Mouse (Mus musculus) NIH3T3 (cell line): ENCODE data around the gene C530008M17Rik.

Experiments used
- DNase-seq: peaks from one replicate; pipeline ENCODE4 v3.0.0-alpha.2; 2012; ENCODE audit warnings: low read depth

The C530008M17Rik gene

DNA sequence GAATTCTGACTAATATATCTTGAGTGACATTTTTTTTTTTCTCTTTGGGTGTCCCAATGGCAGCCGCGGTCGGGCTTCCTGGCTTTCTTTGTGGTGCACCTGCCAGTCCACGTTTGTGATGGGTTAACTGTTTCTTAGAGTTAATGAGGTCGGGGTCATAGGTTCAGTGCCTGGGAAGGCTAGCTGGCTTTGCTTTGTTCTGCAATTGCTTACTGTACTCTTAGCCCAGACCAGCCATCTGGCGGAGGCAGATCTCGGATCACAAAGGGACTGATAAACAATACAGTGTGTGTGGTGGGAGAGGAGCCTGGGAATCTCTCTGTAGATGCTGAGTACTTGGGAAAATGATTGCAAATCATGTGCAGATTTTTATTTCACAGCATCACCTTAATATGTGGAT is 9.1 kb downstream of the C530008M17Rik start:
- DNase-seq, result no peak

DNA sequence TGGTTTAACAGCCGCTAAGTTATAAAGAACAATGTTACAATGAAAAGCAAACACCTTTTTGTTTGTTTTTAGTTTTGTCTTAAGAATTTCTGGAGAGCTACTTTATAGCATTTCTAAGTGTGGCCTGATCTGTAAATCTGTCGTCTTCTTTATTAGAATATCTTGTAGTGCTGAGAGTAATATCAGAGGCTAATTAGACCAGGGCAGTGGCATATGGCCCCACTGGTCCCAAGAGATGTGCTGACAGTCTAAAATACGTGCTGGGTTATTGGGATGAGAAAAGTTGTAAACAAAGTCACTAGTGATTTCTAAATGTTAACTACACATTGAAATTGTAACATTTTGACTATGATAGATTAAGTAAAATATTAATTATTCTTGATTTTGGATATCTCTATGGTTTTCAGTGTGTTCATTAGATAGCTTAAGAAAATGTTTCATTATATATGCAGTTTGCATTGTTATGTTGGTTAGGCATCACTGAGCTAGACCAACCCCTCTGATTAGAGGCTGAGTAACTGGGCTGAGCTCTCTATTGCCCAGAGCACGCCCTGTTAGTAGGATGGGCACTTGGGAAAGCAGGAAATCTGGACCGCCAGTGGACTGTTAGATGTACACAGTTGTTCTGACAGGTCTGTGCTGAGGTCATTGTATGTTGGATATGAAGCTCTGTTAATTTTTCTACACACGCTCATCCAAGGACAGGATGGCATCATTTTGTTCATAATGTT is 9.9 kb downstream of the C530008M17Rik start:
- DNase-seq, result no peak

DNA sequence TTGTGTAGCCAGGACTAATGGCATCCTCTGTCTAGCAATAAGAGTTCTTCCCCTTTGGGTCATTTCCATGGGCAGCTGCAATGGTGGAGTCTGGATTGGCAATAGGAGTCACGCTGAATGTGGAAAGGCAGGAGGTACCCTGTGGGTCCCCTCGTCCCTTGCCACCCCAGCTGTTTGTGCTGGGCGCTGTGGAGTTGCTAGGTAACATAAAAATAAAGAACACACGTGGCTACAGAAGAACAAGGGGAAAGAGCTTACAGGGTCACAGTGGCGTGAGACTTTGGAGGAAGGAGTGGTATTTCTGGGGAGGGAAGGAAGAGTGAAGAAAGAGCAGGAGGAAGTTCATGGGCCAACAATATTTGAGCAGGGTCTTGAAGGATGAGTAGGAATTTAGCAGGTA is 11.8 kb downstream of the C530008M17Rik start:
- DNase-seq, result no peak

DNA sequence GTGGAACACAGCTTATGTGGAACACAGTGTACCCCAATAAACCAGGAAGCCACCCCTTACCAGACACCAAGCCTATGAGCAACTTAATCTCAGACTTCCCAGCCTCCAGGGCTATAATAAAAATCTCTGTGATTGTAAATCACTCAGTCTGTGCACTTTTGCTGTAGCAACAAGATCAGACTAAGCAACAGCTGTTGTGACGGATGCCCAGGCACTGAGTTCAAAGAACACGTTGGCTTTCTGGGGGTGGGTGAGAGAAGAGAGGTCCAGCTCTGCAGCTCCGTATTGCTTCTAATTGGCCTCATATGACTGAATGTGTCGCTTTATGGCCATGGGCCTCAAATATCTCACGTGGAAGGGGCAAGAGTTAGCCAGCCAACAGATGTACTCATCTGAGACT is 12.2 kb downstream of the C530008M17Rik start:
- no peak for DNase-seq

DNA sequence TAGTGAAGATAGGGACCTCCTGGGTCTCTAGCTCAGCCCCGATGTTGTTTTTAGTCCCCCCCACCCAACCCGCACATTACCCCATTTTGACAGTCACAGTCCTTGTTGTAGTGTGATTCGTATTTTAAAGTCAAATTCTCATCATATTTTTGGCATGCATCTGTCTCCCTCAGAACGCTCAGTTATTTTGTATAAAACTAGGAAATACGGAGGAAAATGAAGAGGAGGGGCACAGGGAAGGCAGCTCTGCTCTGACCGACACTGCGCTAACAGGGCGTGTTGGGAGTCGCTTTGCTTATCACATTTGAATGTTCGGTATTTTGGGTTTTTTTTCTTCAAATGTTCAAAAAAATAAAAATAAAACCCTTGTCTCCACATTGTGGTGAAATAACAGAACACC is 13.9 kb downstream of the C530008M17Rik start:
- no peak for DNase-seq

DNA sequence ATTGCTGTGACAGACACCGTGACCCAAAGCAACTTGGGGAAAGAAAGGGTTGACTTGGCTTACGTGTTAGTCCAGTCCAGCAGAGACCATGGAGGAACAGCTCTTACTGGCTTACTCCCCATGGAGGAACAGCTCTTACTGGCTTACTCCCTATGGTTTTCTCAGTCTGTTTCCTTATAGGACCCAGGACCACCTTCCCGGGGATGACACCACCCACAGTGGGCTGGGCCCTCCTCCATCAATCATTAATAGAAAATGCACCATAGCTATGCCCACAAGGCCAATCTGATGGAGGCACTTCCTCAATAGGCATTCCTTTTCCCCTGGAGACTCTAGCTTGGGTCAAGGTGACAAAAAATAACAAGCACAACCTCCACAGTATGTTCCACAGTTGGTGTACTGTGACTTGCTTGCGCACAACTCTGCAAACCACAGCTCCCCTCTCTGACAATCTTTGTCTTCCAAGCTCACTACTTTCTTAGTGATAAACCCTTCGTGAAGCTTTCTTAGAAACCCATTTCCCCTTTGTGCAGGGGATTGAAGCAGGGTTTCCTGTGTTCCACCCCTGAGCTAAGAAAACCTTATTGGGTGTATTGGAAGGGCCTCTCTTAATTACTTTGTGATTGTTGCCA is 17.8 kb downstream of the C530008M17Rik start:
- no peak for DNase-seq

DNA sequence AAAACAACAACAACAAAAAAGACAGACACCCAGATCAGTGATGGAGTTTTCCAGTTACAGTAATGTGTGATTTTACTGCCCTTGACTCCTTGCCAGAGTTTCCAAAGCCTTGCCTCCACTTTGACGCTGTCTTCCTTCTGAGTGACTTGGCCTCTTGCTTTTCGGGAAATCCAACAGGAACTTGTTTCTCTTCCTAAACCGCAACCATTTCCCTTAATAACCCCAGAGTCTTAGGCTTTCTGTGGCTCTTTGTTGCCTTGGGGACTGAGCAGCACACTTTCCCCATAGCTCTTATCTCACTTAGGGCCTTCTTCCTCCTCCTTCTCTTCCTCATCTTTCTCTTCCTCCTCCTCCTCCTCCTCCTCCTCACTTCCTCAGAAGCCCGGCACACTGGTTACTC is 19.1 kb downstream of the C530008M17Rik start:
- no peak for DNase-seq

DNA sequence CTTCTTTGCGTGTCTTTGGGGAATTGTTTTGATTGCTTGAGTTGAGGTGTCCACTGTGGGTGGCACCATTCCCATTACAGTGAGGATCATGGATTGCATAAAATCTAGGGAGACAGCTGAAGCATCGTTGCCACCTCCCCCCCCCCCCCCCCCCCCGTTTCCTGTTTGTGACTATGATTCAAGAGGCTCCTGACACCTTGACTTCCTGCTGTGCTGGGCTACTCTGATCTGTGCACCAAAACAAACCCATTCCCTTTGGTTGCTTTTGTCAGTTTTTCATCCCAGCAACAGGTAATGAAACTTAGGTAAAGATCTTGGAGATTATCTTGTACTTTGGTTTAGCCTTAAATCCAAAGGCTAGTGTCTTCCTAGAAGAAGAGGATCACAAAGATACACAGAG is 24.6 kb downstream of the C530008M17Rik start:
- no peak for DNase-seq

DNA sequence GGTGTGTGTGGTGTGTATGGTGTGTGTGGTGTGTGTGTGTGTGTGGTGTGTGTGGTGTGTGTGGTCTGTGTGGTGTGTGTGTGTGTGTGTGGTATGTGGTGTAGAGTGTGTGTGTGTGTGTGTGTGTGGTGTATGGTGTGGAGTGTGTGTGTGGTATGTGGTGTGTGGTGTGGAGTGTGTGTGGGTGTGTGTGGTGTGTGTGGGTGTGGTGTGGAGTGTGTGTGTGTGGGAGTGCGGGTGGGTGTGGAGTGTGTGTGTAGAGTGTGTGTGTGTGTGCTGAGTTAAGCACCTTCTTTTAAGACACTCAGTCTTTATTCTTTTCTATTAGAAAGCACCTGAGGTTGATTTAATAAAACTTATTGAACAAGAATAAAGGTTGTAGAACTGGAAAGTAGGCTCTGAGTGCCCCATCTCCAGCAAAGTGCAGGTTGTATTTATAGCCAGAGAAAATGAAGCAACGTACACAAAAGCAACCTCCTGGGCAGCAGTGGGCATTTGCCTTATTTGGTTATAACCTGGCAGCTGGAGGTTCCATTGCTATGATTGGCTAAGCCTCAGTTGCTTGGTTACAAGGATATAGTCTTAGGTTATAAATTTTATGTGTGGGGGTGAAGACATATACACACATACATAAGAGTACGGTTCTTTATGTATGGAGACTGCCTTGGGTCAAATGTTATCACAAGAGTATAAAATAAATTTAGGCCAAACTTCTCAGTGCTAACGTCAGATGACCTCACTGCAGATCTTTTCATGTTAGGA is 25.8 kb downstream of the C530008M17Rik start:
- DNase-seq, result no peak

DNA sequence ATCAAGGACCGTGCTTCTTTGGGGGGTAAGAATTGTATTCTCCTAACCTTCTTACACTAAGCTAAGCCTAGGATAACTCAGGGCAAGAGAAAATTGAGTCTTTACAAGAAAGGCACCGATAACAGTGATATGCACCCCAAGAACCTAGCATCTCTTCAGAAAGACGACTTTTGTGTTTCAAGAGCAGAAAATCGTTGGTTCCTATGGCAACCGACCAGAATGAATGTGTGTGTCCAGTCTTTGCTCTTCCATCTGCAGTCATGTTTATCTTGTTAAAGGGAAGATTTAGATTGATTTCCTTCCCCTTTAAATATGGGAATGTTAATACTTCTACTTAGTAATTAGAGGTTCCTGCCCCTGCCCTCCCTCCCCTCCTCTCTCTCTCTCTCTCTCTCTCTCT is 27.1 kb downstream of the C530008M17Rik start:
- DNase-seq, result no peak

DNA sequence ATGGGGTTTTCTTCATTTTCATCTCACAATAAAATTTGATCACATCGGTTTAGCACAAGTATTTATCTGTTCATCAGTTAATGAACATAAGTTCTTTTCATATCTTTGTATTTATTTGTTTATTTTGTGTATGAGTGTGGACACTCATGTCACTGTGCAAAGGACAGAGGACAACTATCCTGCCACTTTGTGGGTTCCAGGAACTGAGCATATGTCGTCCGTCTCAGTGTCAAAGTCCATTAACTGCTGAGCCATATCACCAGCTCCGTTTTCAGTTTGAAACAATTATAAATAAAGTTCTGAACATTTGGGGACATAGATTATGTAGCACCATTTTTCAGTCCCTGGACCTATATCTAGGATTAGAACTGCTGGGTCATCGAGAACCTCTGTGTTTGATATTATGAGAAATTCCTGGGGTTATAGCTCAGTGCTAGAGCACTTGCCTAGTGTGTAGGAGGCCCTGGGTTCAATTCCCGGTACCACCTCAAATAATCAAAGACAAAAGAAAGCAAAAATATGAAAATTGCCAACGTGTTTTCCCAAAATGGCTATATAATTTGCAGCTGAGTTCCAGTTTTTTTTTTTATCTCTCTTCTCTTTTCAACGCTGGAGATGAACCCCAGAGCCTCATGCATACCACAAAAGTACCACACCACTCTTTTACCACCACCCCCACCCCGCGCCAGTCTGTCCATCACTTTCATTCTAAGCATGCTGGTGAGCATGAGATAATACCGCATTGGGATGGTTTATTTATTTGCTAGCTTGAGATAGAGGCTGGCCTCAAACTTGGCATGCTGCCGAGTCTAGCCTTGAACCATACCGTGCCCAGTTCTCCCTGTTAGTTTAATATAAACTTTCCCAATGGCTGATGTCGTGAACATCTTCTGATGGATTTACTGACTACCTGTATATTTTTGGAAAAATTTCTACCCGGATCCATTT is 28.6 kb downstream of the C530008M17Rik start:
- no peak for DNase-seq

DNA sequence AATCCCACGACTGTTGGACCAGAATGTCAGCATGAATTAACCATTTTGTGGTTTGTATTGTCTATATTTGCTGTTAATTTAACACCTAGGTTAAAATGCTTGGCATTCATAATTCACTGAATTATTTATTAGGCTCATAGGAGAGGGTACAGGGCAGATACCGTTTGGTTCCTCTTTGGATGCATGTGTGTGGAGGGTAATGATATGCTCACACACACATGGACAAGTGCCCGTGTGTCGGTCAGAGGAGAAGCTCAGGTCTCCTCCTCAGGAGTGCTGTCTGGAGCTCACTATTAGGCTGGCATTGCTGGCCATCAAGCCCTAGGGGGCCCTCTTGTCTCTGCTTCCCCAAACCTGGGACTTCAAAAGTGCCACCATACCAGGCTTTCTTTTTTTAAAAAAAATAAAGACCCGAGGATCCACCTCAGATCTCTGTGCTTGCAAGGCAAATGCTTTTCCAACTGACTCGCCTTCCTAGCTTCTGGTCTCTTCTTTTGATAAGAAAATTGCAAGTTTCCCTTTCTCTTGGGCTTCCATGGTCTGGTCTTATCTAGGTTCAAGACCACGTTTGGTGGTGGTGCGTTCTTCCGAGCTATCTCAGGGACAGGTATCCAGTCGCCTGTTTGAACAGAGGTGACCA is 31.8 kb downstream of the C530008M17Rik start:
- DNase-seq, result no peak

DNA sequence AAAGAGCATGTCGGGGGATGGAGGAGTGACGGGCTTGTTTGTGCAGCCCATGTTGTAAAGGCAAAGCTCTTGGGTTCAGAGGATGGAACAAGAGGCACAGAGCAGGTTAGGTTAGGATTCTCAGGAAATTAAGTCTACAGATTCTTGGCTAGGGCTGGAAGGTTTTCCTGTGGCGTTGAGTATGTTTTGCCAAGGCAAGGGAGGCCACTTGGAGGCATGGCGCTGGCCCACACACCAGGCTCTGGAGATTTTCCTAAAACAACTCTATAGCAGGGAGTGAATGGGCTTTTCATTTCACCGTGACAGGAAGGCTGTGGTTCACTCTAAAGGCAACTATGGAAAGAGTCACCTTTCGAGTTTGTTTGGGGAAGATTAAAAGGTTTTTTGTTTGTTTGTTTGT is 32.3 kb downstream of the C530008M17Rik start:
- DNase-seq, result no peak

DNA sequence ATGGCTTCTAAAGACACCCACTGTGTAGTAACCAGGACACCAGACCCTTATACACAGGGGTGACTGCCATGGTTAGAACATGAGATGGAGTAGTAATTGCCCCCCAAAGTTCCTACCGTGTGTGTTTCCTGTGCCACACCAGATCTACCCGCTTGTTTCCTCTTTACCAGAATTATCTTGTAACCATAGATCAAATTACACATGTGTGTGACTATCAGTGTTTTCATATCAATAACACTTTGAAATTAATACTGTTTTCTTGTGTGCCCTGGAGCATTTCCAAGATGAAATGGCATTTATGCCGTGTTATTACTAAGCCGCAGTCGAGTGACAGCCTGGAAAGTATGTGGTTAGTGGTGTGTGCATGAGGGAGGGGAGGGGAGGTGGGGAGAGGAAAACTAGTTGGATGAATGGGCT is 33.9 kb downstream of the C530008M17Rik start:
- DNase-seq, result no peak

DNA sequence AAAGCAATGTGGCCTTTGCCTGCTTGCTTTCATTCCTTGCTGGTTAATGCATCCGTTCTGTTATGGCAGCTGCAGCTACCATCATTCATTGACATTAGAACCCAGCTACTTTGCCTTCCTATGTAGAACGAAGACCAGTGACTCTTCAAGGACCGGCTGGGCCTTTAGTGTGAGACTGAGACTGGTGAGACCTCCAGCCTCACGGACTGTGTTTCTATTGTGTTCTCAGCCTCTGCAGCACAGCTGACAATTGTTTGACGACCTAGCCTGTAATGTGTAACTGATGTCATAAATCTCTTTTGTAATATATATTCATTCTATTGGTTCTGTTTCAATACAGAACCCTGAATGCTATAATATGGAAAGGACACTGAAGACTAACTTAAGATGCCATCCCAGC is 34.9 kb downstream of the C530008M17Rik start:
- DNase-seq, result no peak

DNA sequence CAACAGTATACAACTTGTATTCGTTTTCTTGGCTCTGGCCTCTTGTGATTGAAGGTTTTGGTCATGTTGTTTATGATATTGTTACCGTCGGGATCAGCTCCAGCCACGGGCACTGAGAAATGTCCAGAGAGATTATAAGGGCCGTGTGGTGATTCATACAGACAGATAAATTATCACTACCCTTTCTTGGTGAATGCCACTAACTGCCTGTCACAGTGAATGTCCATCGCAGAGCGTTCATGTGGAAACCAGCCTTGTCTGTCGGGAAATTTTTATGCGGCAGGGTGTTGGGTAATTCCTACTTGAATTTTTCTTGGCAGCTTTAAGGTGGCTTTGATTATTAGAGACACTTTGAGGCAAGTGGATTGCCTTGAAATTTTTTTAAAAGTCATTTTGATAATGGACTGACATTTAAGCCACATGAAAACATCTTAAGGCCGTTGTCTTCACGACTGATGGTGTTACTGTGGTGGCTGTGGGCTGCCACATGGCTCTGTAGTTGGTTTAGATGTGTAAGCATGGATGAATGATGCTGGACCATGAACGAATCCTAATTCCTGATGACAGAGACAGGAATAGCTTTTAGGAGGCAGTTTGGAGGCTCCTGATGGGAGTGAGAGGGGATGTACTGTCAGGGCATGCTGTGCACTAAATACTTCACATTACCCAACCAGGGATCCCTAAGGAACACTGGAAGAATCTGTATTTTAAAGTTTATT is 35.6 kb downstream of the C530008M17Rik start:
- no peak for DNase-seq

DNA sequence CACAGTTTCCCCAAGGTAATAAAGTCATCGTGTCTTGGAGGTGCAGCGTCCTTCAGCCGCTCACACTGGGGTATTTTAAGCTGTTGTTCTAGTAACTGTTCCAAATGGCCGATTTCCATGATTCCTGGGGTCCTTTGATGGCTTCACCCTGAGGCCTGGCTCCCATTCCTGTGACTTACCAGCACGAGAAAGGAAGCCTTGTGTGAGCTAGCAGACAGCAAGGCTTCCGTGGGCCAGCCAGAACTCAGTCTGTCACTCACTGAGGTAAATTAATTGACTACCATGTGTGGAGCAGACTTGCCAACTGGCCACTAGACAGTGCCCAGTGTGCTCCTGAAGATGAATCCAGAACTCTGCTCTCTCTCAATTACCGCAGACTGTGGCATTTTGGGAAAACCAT is 41.2 kb downstream of the C530008M17Rik start:
- no peak for DNase-seq

DNA sequence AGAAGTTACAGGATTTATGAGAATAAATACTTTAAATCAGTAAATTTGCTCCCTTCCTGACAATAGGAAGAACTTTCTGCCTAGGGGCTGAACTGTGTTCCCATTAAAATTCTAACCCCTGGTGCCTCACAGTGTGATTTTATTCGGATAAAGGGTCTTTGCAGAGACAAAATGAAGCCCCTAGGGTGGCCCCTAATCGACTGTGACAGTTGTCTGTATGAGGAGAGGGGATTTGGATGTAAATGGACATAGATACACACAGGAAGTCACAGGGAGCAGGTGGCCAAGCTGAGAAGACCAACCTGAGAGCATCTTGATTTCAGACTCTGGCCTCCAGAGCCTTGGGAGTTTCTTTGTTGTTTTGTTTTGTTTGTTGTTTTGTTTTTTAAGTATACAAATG is 41.9 kb downstream of the C530008M17Rik start:
- DNase-seq, result no peak

DNA sequence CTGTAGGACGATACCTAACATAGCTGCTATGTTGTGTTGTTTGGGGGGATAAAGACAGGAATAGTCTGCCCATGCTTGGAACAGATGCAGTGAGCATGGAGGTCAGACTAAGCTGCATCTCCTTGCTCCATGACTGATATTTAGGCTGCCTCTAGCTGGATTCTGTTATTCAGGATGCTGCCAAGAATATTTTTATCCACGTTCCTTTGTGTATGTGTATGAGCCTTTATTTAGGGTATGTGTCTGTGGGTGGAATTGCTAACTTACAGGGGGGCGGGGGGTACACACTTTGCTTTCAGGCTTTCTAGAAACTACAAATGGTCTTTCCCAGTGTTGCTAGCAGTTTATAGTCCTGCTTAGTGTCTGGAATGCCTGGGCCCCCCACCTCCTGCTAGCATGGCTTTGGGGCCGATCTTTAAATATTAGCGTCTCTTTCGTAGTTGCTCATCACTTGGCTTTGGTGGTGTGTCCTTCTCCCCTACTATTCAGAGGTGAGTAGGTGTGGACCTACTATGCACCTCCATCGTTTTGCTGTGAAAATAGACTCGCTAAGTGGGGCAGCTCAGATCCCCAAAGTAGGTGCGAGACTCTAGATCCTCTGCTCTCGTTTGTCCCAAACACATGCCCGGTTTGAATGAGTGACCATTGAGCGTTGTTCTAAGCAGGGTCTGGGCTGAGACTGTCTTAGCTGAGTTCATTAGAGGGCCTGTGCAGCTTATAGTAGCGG is 45.0 kb downstream of the C530008M17Rik start:
- DNase-seq, result no peak

DNA sequence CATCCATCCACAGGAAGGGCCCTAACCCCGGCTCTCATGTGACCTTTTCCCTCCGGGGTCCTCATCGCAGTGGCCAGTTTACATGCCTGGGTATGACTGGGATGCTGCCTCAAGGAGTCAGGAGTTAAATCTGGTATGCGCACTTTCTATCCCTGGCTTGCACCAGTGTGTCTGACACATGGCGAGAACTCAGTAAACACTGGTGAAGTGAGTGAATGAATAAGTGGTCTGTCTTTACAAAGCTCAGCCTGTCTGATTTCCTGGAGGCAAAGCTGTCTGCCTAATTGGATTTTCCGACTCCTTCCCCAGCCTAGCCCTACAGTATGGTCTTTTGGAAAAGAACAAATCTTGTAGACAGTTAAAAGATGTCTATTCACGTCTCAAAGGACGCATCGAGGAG is 45.8 kb downstream of the C530008M17Rik start:
- no peak for DNase-seq
